Mouse (Mus musculus) erythroblast, embryonic 14.5 days (primary cell): ENCODE measurements around the gene Gm47996.

Experiments used
- GATA1 ChIP-seq: IDR thresholded peaks from 2 replicates; pipeline ENCODE4 v1.6.1; 2012; ENCODE audit warnings: low read length, inconsistent platforms, mixed read lengths
- TAL1 ChIP-seq: IDR thresholded peaks from 3 replicates; pipeline ENCODE4 v1.6.1; 2012; ENCODE audit warnings: low read length, inconsistent platforms, mixed read lengths

GRCm38 (mm10) chr1:151180167-151180566 lies 29.8 kb upstream of the Gm47996 start:
- TF ChIP-seq TAL1 (no peak), GATA1 (no peak)
